Mouse (Mus musculus) c-Kit-positive CD71-negative TER-119-negative erythroid progenitor cells, embryonic 14.5 days (primary cell): ENCODE measurements around the gene Ppp2r5a.
"Not testable (repeated sequence)": the region's sequence is repeated elsewhere in the genome, so short reads cannot be mapped to it uniquely, and the experiment has no call there.

ENCODE experiments used
- DNase-seq: peaks from one replicate; pipeline ENCODE4 v3.0.0-alpha.2; 2013; ENCODE audit warnings: low read depth

Gene Ppp2r5a

GRCm38 (mm10) chr1:191403074-191403473, at the start of gene Ppp2r5a:
Ppp2r5a (minus strand) TSS chr1:191403272.
- no peak for DNase-seq

- DNase-seq, result no peak
Observed at GRCm38 (mm10) chr1:191450614-191451013, 47.5 kb upstream of the Ppp2r5a start.

- no peak for DNase-seq
Observed at GRCm38 (mm10) chr1:191449537-191449936, 46.5 kb upstream of the Ppp2r5a start.

- peak; percentile 53 for DNase-seq
Observed at GRCm38 (mm10) chr1:191447391-191448016, 44.4 kb upstream of the Ppp2r5a start.

- DNase-seq, result no peak
Observed at GRCm38 (mm10) chr1:191446307-191446706, 43.2 kb upstream of the Ppp2r5a start.

GRCm38 (mm10) chr1:191445831-191446258, 42.8 kb upstream of the Ppp2r5a start:
- DNase-seq, result peak; percentile 36

- no peak for DNase-seq
Observed at GRCm38 (mm10) chr1:191445401-191445800, 42.3 kb upstream of the Ppp2r5a start.

- no peak for DNase-seq
Observed at GRCm38 (mm10) chr1:191444467-191444866, 41.4 kb upstream of the Ppp2r5a start.

- no peak for DNase-seq
Observed at GRCm38 (mm10) chr1:191439011-191439410, 35.9 kb upstream of the Ppp2r5a start.

- DNase-seq, result no peak
Observed at GRCm38 (mm10) chr1:191438546-191438945, 35.5 kb upstream of the Ppp2r5a start.

- DNase-seq, result no peak
Observed at GRCm38 (mm10) chr1:191436647-191437046, 33.6 kb upstream of the Ppp2r5a start.

GRCm38 (mm10) chr1:191435359-191435758, 32.3 kb upstream of the Ppp2r5a start:
- no peak for DNase-seq

- no peak for DNase-seq
Observed at GRCm38 (mm10) chr1:191432531-191432930, 29.5 kb upstream of the Ppp2r5a start.

- no peak for DNase-seq
Observed at GRCm38 (mm10) chr1:191432023-191432422, 29.0 kb upstream of the Ppp2r5a start.

- no peak for DNase-seq
Observed at GRCm38 (mm10) chr1:191430121-191430520, 27.0 kb upstream of the Ppp2r5a start.

- no peak for DNase-seq
Observed at GRCm38 (mm10) chr1:191425884-191426283, 22.8 kb upstream of the Ppp2r5a start.

GRCm38 (mm10) chr1:191423201-191423600, 20.1 kb upstream of the Ppp2r5a start:
- no peak for DNase-seq

- DNase-seq, result not testable (repeated sequence)
Observed at GRCm38 (mm10) chr1:191422714-191423113, 19.6 kb upstream of the Ppp2r5a start.

GRCm38 (mm10) chr1:191422164-191422563, 19.1 kb upstream of the Ppp2r5a start:
- no peak for DNase-seq

- DNase-seq, result no peak
Observed at GRCm38 (mm10) chr1:191421426-191421999, 18.4 kb upstream of the Ppp2r5a start.

GRCm38 (mm10) chr1:191420930-191421404, 17.9 kb upstream of the Ppp2r5a start:
- DNase-seq, result no peak

GRCm38 (mm10) chr1:191419991-191420751, 17.1 kb upstream of the Ppp2r5a start:
- no peak for DNase-seq

- DNase-seq, result no peak
Observed at GRCm38 (mm10) chr1:191419421-191419820, 16.3 kb upstream of the Ppp2r5a start.
